Mouse (Mus musculus) intestine, embryonic 16.5 days (tissue): ENCODE data around the gene Ccdc136. TPM values are rescaled to one million over a fixed set of nuclear protein-coding genes. Genes with fewer than 3 reads are reported as not detected.
A peak's percentile ranks its signal among the peaks of the same experiment; 100 is the strongest.

Experiments
- ATAC-seq: fragments of 200-750 bp; cut with Nextera tagmentation; 2 replicates; pipeline ENCODE4 v1.8.0; 2017; ENCODE audit warnings: moderate TSS enrichment, moderate library complexity
- H3K27ac ChIP-seq: fragments of 300-500 bp; sonication (generic); 2 replicates; pipeline ENCODE4 v1.5.1; 2014; ENCODE audit warnings: mild to moderate bottlenecking, low read length
- H3K27me3 ChIP-seq: fragments of 300-500 bp; sonication (generic); replicated peaks from 2 replicates; pipeline ENCODE4 v1.6.1; 2014; ENCODE audit warnings: low read length, control low read depth, mixed read lengths; ENCODE audit not compliant: control insufficient read depth, insufficient read depth
- H3K36me3 ChIP-seq: fragments of 300-500 bp; sonication (generic); 2 replicates; pipeline ENCODE4 v1.6.1; 2014; ENCODE audit warnings: low read length, control low read depth; ENCODE audit not compliant: control insufficient read depth, insufficient read depth
- H3K4me1 ChIP-seq: fragments of 300-500 bp; sonication (generic); 2 replicates; pipeline ENCODE4 v1.6.1; 2014; ENCODE audit warnings: low read length, control low read depth, mixed read lengths; ENCODE audit not compliant: control insufficient read depth, insufficient read depth
- H3K4me2 ChIP-seq: fragments of 300-500 bp; sonication (generic); 2 replicates; pipeline ENCODE4 v1.6.1; 2014; ENCODE audit warnings: low read depth, low read length, control low read depth
- H3K4me3 ChIP-seq: fragments of 300-500 bp; sonication (generic); 2 replicates; pipeline ENCODE4 v1.5.1; 2014; ENCODE audit warnings: mild to moderate bottlenecking, low read length
- H3K9ac ChIP-seq: fragments of 300-500 bp; sonication (generic); 2 replicates; pipeline ENCODE4 v1.6.1; 2014; ENCODE audit warnings: low read depth, low read length
- H3K9me3 ChIP-seq: fragments of 300-500 bp; sonication (generic); 2 replicates; pipeline ENCODE4 v1.6.1; 2016; ENCODE audit warnings: low read length, control low read depth; ENCODE audit not compliant: control insufficient read depth
- WGBS: fragments of 180-500 bp; shearing (Covaris S2); extraction: QIAGEN DNeasy Blood & Tissue Kit; methylation state at CpG from one replicate; pipeline ENCODE4 v1.1.7; 2014; 5-methylcytosine and 5-hydroxymethylcytosine counted together
- polyA plus RNA-seq: library from polyadenylated mRNA; unstranded; fragments of >200 nt; fragmentation: Nextera tagmentation; extraction: Ambion mirVana; gene quantifications from 2 replicates; pipeline ENCODE4 v1.2.1, GENCODE M21; 2015

The Ccdc136 gene
- polyA plus RNA-seq, 1 experiment from 2014 or later = 5.5 TPM

GRCm38 (mm10) chr6:29406412-29406811 is 10.3 kb downstream of the Ccdc136 start:
- Histone ChIP-seq H3K4me3 (no peak overlapping the region), H3K9ac (no peak overlapping the region), H3K4me1 (no peaks in the 10 kb centered on the region), H3K27me3 (peaks cover 3% of the 10 kb centered on the region; the same call in 1 of the 2 replicates), H3K27ac (no peak overlapping the region), H3K36me3 (no peaks in the 10 kb centered on the region), H3K4me2 (no peak overlapping the region), H3K9me3 (no peaks in the 10 kb centered on the region)
- WGBS = 83% methylated on average over 6 of the region's 6 CpGs
- ATAC-seq = no peak

GRCm38 (mm10) chr6:29415446-29415845 is 19.3 kb downstream of the Ccdc136 start:
- Histone ChIP-seq H3K36me3 (no peaks in the 10 kb centered on the region), H3K27me3 (no peaks in the 10 kb centered on the region), H3K9me3 (no peaks in the 10 kb centered on the region), H3K27ac (no peak overlapping the region), H3K4me3 (no peak overlapping the region), H3K9ac (no peak overlapping the region), H3K4me2 (no peak overlapping the region), H3K4me1 (no peaks in the 10 kb centered on the region)
- ATAC-seq = no peak
- WGBS = 83% methylated on average over 9 of the region's 9 CpGs

- H3K4me3 ChIP-seq = no peak overlapping the region
- no peaks in the 10 kb centered on the region for H3K4me1 ChIP-seq
- 75% methylated on average over 2 of the region's 2 CpGs for WGBS
- no peak for ATAC-seq
- no peak overlapping the region for H3K9ac ChIP-seq
- no peaks in the 10 kb centered on the region for H3K9me3 ChIP-seq
- no peaks in the 10 kb centered on the region for H3K36me3 ChIP-seq
- H3K27me3 ChIP-seq = no peaks in the 10 kb centered on the region
- no peak overlapping the region for H3K27ac ChIP-seq
- H3K4me2 ChIP-seq = no peak overlapping the region
Measured at GRCm38 (mm10) chr6:29420596-29420995, 24.5 kb downstream of the Ccdc136 start.

- H3K9ac ChIP-seq = no peak overlapping the region
- 93% methylated on average over 8 of the region's 8 CpGs for WGBS
- H3K4me3 ChIP-seq = no peak overlapping the region
- H3K27me3 ChIP-seq = no peaks in the 10 kb centered on the region
- no peaks in the 10 kb centered on the region for H3K4me1 ChIP-seq
- no peak overlapping the region for H3K27ac ChIP-seq
- H3K9me3 ChIP-seq = no peaks in the 10 kb centered on the region
- ATAC-seq = no peak
- no peaks in the 10 kb centered on the region for H3K36me3 ChIP-seq
- no peak overlapping the region for H3K4me2 ChIP-seq
Measured at GRCm38 (mm10) chr6:29425118-29425517, 29.0 kb downstream of the Ccdc136 start.

GRCm38 (mm10) chr6:29426331-29426730 is 30.2 kb downstream of the Ccdc136 start:
- H3K4me1 ChIP-seq = no peaks in the 10 kb centered on the region; the same call in 1 of the 2 replicates
- H3K9ac ChIP-seq = no peak overlapping the region
- no peak overlapping the region for H3K4me3 ChIP-seq
- H3K9me3 ChIP-seq = no peaks in the 10 kb centered on the region
- no peak overlapping the region for H3K4me2 ChIP-seq
- ATAC-seq = no peak
- H3K36me3 ChIP-seq = no peaks in the 10 kb centered on the region
- no peaks in the 10 kb centered on the region for H3K27me3 ChIP-seq
- 65% methylated on average over 6 of the region's 6 CpGs for WGBS
- no peak overlapping the region for H3K27ac ChIP-seq

- 64% methylated on average over 4 of the region's 4 CpGs for WGBS
- H3K36me3 ChIP-seq = no peaks in the 10 kb centered on the region
- H3K4me2 ChIP-seq = no peak overlapping the region
- peaks cover 3% of the 10 kb centered on the region for H3K4me1 ChIP-seq
- no peak overlapping the region for H3K27ac ChIP-seq
- no peaks in the 10 kb centered on the region for H3K27me3 ChIP-seq
- no peak overlapping the region for H3K9ac ChIP-seq
- no peak overlapping the region for H3K4me3 ChIP-seq
- H3K9me3 ChIP-seq = no peaks in the 10 kb centered on the region
- ATAC-seq = no peak
Measured at GRCm38 (mm10) chr6:29428171-29428570, 32.1 kb downstream of the Ccdc136 start.

- Histone ChIP-seq H3K36me3 (no peaks in the 10 kb centered on the region), H3K9ac (no peak overlapping the region), H3K9me3 (no peaks in the 10 kb centered on the region), H3K4me2 (no peak overlapping the region), H3K27me3 (peaks cover 14% of the 10 kb centered on the region), H3K27ac (no peak overlapping the region), H3K4me1 (peaks cover 10% of the 10 kb centered on the region), H3K4me3 (no peak overlapping the region)
- WGBS = 52% methylated on average over 15 of the region's 15 CpGs
- no peak for ATAC-seq
Measured at GRCm38 (mm10) chr6:29430681-29431420, 34.7 kb downstream of the Ccdc136 start.

GRCm38 (mm10) chr6:29431473-29431872 is 35.4 kb downstream of the Ccdc136 start:
- Histone ChIP-seq H3K36me3 (no peaks in the 10 kb centered on the region), H3K27me3 (peaks cover 14% of the 10 kb centered on the region), H3K9ac (no peak overlapping the region), H3K4me1 (peaks cover 10% of the 10 kb centered on the region), H3K4me3 (no peak overlapping the region), H3K9me3 (no peaks in the 10 kb centered on the region), H3K27ac (no peak overlapping the region), H3K4me2 (no peak overlapping the region)
- no peak for ATAC-seq
- 42% methylated on average over 5 of the region's 5 CpGs for WGBS

- H3K27ac ChIP-seq = no peak overlapping the region
- no peaks in the 10 kb centered on the region for H3K9me3 ChIP-seq
- no peaks in the 10 kb centered on the region for H3K36me3 ChIP-seq
- H3K4me1 ChIP-seq = peaks cover 13% of the 10 kb centered on the region
- ATAC-seq = no peak
- no peak overlapping the region for H3K9ac ChIP-seq
- 42% methylated on average over 3 of the region's 3 CpGs for WGBS
- H3K4me3 ChIP-seq = no peak overlapping the region
- peaks cover 14% of the 10 kb centered on the region for H3K27me3 ChIP-seq
- no peak overlapping the region for H3K4me2 ChIP-seq
Measured at GRCm38 (mm10) chr6:29432156-29432555, 36.0 kb downstream of the Ccdc136 start.

GRCm38 (mm10) chr6:29432676-29433037 is 36.5 kb downstream of the Ccdc136 start:
- ATAC-seq = no peak
- Histone ChIP-seq H3K27me3 (peaks cover 14% of the 10 kb centered on the region), H3K9ac (peak overlapping the region; percentile 76), H3K4me1 (peaks cover 13% of the 10 kb centered on the region), H3K4me3 (peak overlapping the region; percentile 65), H3K9me3 (no peaks in the 10 kb centered on the region), H3K4me2 (peak overlapping the region; percentile 85), H3K27ac (no peak overlapping the region; the same call in 1 of the 2 replicates), H3K36me3 (no peaks in the 10 kb centered on the region)
